Mouse (Mus musculus) forebrain, embryonic 12.5 days (tissue): ENCODE measurements around the gene Fanci. TPM values are rescaled to one million over a fixed set of nuclear protein-coding genes. Genes with fewer than 3 reads are reported as not detected.

Experiments used
- ATAC-seq: fragments of 200-750 bp; cut with Nextera tagmentation; 2 replicates; pipeline ENCODE4 v1.8.0; 2017; ENCODE audit warnings: moderate TSS enrichment; ENCODE audit not compliant: low FRiP score
- H3K27ac ChIP-seq: fragments of 300-500 bp; sonication (generic); 2 replicates; pipeline ENCODE4 v1.5.1; 2016; ENCODE audit warnings: mild to moderate bottlenecking
- H3K27me3 ChIP-seq: fragments of 300-500 bp; sonication (generic); 2 replicates; pipeline ENCODE4 v1.6.1; 2016; ENCODE audit warnings: mild to moderate bottlenecking
- H3K36me3 ChIP-seq: fragments of 300-500 bp; sonication (generic); replicated peaks from 2 replicates; pipeline ENCODE4 v1.6.1; 2016; ENCODE audit warnings: mild to moderate bottlenecking
- H3K4me1 ChIP-seq: fragments of 300-500 bp; sonication (generic); 2 replicates; pipeline ENCODE4 v1.6.1; 2016
- H3K4me2 ChIP-seq: fragments of 300-500 bp; sonication (generic); 2 replicates; pipeline ENCODE4 v1.6.1; 2016; ENCODE audit warnings: mild to moderate bottlenecking, moderate library complexity
- H3K4me3 ChIP-seq: fragments of 300-500 bp; sonication (generic); replicated peaks from 2 replicates; pipeline ENCODE4 v1.5.1; 2016; ENCODE audit warnings: mild to moderate bottlenecking
- H3K9ac ChIP-seq: fragments of 300-500 bp; sonication (generic); 2 replicates; pipeline ENCODE4 v1.6.1; 2016; ENCODE audit warnings: mild to moderate bottlenecking
- H3K9me3 ChIP-seq: fragments of 300-500 bp; sonication (generic); 2 replicates; pipeline ENCODE4 v1.6.1; 2016
- WGBS: fragments of 180-500 bp; shearing (Covaris S2); methylation state at CpG from one replicate; pipeline ENCODE4 v1.1.7; 2016; 5-methylcytosine and 5-hydroxymethylcytosine counted together
- polyA plus RNA-seq: library from polyadenylated mRNA; unstranded; fragments of >200 nt; fragmentation: Nextera tagmentation; extraction: Ambion mirVana; gene quantifications from 2 replicates; pipeline ENCODE4 v1.2.1, GENCODE M21; 2016

Fanci gene
- polyA plus RNA-seq, 1 experiment from 2014 or later = 19.6 TPM

DNA sequence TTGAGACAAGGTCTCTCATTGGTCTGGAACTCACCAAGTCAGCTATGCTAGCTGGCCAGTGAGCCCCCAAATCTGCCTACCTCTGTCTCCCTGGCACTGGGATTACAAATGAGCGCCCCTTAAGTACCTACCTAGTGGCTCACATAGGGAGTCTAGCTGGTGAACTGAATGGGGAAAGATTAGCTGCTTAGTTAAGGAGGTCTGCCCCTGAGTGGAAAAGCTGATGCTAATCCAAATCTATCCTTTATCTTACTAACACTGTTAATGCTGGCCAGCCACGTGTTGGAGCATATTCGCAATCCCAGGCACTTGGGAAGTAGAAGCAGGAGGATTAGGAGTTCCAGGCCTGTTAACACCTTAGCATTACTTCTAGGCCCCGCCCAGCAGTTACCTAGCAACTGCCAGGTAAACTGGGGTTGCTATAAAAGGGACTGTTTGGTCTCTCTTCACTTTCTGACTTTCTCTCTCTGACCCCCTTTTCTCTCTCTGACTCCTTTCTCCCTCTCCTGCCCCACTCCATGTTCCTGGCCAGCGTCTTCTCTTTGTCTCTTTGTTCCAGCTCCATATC is 1.5 kb upstream of the Fanci start:
- peaks cover 31% of the 10 kb centered on the region for H3K4me1 ChIP-seq

DNA sequence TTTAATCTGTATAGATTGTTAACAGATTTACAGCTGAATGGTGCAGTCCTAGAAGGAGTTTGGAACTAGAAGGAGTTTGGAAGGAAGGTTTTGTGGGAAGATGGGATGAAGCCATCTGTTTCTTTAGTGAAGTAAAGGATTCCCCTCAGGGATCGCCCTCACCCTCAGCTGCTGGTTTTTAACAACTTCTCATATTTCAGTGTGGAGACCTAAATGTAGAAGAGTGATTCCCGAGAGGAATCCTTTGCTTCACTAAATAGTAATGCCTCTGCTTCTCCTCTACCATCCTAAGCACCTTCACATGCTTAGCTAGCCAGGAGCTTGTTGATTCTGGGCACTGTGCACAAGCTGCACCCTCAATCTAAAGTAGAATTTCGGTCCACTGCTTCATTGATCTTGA is 258 bp upstream of the Fanci start:
- H3K4me3 ChIP-seq = peak overlapping the region; percentile 72
- H3K4me1 ChIP-seq = peaks cover 30% of the 10 kb centered on the region
- H3K9me3 ChIP-seq = no peaks in the 10 kb centered on the region
- ATAC-seq = no peak
- H3K4me2 ChIP-seq = peak overlapping the region; percentile 93
- 11% methylated on average over 3 of the region's 3 CpGs for WGBS
- H3K36me3 ChIP-seq = no peaks in the 10 kb centered on the region
- no peaks in the 10 kb centered on the region for H3K27me3 ChIP-seq
- H3K27ac ChIP-seq = peak overlapping the region; percentile 88
- H3K9ac ChIP-seq = peak overlapping the region; percentile 79

More for the DNA sequence above, 1.5 kb upstream of the Fanci start:
- no peak for ATAC-seq
- H3K27ac ChIP-seq = no peak overlapping the region
- no peaks in the 10 kb centered on the region for H3K9me3 ChIP-seq
- H3K36me3 ChIP-seq = no peaks in the 10 kb centered on the region
- no peak overlapping the region for H3K9ac ChIP-seq
- no peak overlapping the region for H3K4me2 ChIP-seq
- no peaks in the 10 kb centered on the region for H3K27me3 ChIP-seq
- WGBS = 69% methylated on average over 5 of the region's 5 CpGs
- no peak overlapping the region for H3K4me3 ChIP-seq

- no peaks in the 10 kb centered on the region for H3K27me3 ChIP-seq
- no peaks in the 10 kb centered on the region for H3K9me3 ChIP-seq
- H3K9ac ChIP-seq = peak overlapping the region; percentile 79
- H3K36me3 ChIP-seq = no peaks in the 10 kb centered on the region
- H3K4me2 ChIP-seq = peak overlapping the region; percentile 93
- H3K27ac ChIP-seq = no peak overlapping the region
- H3K4me1 ChIP-seq = peaks cover 18% of the 10 kb centered on the region
- 63% methylated on average over 9 of the region's 9 CpGs for WGBS
- ATAC-seq = peak; percentile 40; the same call in 1 of the 2 replicates
- H3K4me3 ChIP-seq = peak overlapping the region; percentile 72
Measured at GRCm38 (mm10) chr7:79392860-79393513, 1.3 kb downstream of the Fanci start.

DNA sequence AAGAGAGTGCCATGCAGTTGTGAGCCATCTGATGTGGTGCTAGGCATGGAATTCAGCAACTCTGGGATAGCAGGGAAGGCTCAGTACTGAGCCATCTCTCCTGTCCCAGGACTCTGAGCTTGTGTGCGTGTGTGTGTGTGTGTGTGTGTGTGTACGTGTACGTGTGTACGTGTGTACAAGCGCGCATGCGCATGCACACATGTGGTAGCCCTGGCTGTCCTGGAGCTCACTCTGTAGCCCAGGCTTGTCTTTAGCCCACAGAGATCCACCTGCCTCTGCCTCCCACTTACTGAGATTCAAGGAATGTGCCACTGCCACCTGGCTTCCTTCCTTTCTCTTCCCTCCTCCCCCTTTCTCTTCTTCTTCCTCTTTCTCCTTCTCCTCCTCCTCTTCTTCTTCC is 2.2 kb downstream of the Fanci start:
- H3K4me3 ChIP-seq = no peak overlapping the region
- H3K36me3 ChIP-seq = no peaks in the 10 kb centered on the region
- WGBS = over 99% methylated on average over 7 of the region's 7 CpGs
- H3K9ac ChIP-seq = no peak overlapping the region
- H3K4me1 ChIP-seq = peaks cover 14% of the 10 kb centered on the region
- no peak overlapping the region for H3K4me2 ChIP-seq
- no peak for ATAC-seq
- H3K27ac ChIP-seq = no peak overlapping the region
- H3K9me3 ChIP-seq = no peaks in the 10 kb centered on the region
- H3K27me3 ChIP-seq = no peaks in the 10 kb centered on the region

DNA sequence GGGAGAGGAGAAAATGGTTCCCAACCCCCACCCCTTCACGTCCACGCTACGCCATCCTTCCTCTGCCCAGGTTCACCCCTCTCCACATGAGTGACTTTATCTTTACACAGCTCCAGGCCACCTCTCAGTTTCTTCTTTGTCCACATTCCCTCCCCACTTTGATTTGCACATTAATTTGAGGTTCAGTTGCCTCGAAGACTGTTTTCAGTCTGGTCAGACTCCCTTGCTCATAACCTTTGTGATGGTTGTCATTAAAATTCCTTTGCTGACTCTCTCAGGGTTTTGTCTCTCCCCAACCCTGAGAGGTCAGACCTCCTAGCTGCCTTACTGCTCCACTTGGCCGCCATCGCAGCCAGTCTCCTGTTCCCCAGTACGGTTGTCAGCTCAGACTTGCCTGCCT is 2.9 kb downstream of the Fanci start:
- H3K27me3 ChIP-seq = no peaks in the 10 kb centered on the region
- no peaks in the 10 kb centered on the region for H3K36me3 ChIP-seq
- WGBS = 68% methylated on average over 7 of the region's 7 CpGs
- ATAC-seq = no peak
- H3K9me3 ChIP-seq = no peaks in the 10 kb centered on the region
- H3K4me2 ChIP-seq = no peak overlapping the region
- H3K4me1 ChIP-seq = peaks cover 14% of the 10 kb centered on the region
- H3K9ac ChIP-seq = no peak overlapping the region
- no peak overlapping the region for H3K4me3 ChIP-seq
- H3K27ac ChIP-seq = no peak overlapping the region

DNA sequence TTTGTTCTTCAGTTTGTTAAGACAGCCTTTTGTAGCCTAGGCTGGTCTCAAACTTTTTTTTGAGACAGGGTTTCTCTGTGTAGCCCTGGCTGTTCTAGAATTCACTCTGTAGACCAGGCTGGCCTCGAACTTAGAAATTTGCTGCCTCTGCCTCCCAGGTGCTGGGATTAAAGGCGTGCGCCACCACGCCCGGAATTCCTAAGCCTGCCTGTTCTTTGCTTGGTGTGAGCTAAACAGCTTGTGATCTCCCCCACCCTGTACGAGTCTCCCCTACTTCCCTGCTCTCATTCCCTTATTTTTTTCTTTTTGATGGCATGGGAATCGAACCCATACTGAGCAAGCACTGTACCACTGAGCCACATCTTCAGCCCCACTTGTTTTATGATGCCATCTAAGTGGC is 3.5 kb downstream of the Fanci start:
- no peak for ATAC-seq
- Histone ChIP-seq H3K4me1 (peaks cover 14% of the 10 kb centered on the region), H3K9me3 (no peaks in the 10 kb centered on the region), H3K27me3 (no peaks in the 10 kb centered on the region), H3K36me3 (no peaks in the 10 kb centered on the region), H3K4me3 (no peak overlapping the region), H3K4me2 (no peak overlapping the region), H3K27ac (no peak overlapping the region), H3K9ac (no peak overlapping the region)
- 86% methylated on average over 7 of the region's 7 CpGs for WGBS

GRCm38 (mm10) chr7:79397446-79397963 is 5.8 kb downstream of the Fanci start:
- ATAC-seq = no peak
- Histone ChIP-seq H3K4me2 (no peak overlapping the region), H3K9ac (no peak overlapping the region), H3K4me1 (peaks cover 7% of the 10 kb centered on the region), H3K27ac (no peak overlapping the region), H3K27me3 (no peaks in the 10 kb centered on the region), H3K9me3 (no peaks in the 10 kb centered on the region), H3K4me3 (no peak overlapping the region), H3K36me3 (no peaks in the 10 kb centered on the region)
- WGBS = 88% methylated on average over 10 of the region's 10 CpGs

DNA sequence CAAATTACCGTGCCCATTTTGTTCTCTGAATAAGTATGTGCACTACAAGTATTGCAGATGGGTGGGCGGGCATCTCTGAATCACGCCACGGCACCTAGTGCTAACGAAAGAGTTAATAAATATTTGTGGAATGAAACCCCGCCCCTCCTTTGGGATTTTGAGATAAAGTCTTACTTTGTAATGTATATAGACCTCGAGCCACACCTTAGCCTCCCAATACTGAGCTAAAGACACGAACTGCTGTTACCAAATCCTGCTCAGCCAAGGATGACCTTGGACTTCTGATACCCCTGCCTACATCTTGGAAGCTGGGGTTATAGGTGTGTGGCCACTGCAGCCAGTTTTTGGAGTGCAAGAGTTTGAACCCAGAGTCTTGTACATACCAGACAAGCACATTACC is 6.7 kb downstream of the Fanci start:
- no peak overlapping the region for H3K9ac ChIP-seq
- no peaks in the 10 kb centered on the region; the same call in none of the 2 replicates for H3K36me3 ChIP-seq

GRCm38 (mm10) chr7:79398971-79399370 is 7.2 kb downstream of the Fanci start:
- Histone ChIP-seq H3K27me3 (no peaks in the 10 kb centered on the region), H3K9ac (no peak overlapping the region), H3K27ac (no peak overlapping the region), H3K4me3 (no peak overlapping the region), H3K4me1 (no peaks in the 10 kb centered on the region), H3K4me2 (no peak overlapping the region), H3K36me3 (no peaks in the 10 kb centered on the region; the same call in none of the 2 replicates), H3K9me3 (no peaks in the 10 kb centered on the region)
- 75% methylated on average over 12 of the region's 12 CpGs for WGBS
- ATAC-seq = no peak

More for the DNA sequence above, 6.7 kb downstream of the Fanci start:
- no peaks in the 10 kb centered on the region for H3K4me1 ChIP-seq
- H3K27me3 ChIP-seq = no peaks in the 10 kb centered on the region
- H3K4me2 ChIP-seq = no peak overlapping the region
- 93% methylated on average over 8 of the region's 8 CpGs for WGBS
- no peaks in the 10 kb centered on the region for H3K9me3 ChIP-seq
- no peak for ATAC-seq
- H3K4me3 ChIP-seq = no peak overlapping the region
- no peak overlapping the region for H3K27ac ChIP-seq

DNA sequence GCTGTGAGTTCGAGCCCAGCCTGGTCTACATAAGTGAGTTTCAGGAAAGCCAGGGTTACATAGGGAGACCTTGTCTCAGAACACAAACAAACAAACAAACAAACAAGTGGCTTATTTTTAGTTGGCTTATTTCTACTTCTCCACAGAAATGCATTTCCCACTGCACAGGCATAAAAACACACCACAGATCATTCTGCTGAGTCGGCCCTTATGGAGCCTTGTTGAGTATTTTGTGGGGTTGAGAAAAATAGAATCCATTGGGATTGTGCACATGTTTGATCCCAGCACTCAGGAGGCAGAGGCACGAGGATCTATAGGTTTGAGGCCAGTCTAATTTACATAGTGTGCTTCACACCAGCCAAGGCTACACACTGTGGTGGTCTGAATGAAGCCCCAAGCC is 8.6 kb downstream of the Fanci start:
- no peak for ATAC-seq
- Histone ChIP-seq H3K36me3 (no peaks in the 10 kb centered on the region; the same call in none of the 2 replicates), H3K4me3 (no peak overlapping the region), H3K27ac (no peak overlapping the region), H3K9ac (no peak overlapping the region), H3K4me2 (no peak overlapping the region), H3K27me3 (no peaks in the 10 kb centered on the region), H3K4me1 (no peaks in the 10 kb centered on the region), H3K9me3 (no peaks in the 10 kb centered on the region)
- WGBS = 87% methylated on average over 3 of the region's 3 CpGs

GRCm38 (mm10) chr7:79414449-79415375 is 23.0 kb downstream of the Fanci start:
- Histone ChIP-seq H3K4me3 (no peak overlapping the region), H3K4me2 (no peak overlapping the region), H3K9ac (no peak overlapping the region), H3K36me3 (peaks cover 5% of the 10 kb centered on the region; the same call in 1 of the 2 replicates), H3K9me3 (no peaks in the 10 kb centered on the region), H3K27me3 (no peaks in the 10 kb centered on the region), H3K4me1 (no peaks in the 10 kb centered on the region), H3K27ac (no peak overlapping the region)
- WGBS = 92% methylated on average over 18 of the region's 18 CpGs
- ATAC-seq = no peak

DNA sequence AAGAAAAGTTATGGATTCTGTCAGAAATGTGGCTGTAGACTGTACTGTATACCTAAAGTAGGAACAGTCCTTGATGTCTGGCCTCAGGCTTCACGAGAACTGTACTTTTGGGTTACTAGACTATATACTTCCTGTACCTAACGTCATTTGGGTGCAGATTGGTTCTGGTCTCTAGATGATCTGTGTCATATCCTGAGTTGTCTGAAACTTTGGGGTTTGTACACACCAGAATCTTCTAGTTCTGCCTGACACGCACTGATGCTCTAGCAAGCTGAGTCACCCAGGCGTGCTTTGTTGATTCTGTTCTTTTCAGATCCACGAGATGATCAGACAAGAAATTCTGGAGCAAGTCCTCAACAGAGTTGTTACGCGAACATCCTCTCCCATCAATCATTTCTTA is 28.2 kb downstream of the Fanci start:
- H3K9me3 ChIP-seq = no peaks in the 10 kb centered on the region
- peaks cover 24% of the 10 kb centered on the region for H3K36me3 ChIP-seq
- H3K27ac ChIP-seq = no peak overlapping the region
- H3K9ac ChIP-seq = no peak overlapping the region
- ATAC-seq = no peak
- H3K4me2 ChIP-seq = no peak overlapping the region
- WGBS = 93% methylated on average over 7 of the region's 7 CpGs
- H3K27me3 ChIP-seq = no peaks in the 10 kb centered on the region
- no peaks in the 10 kb centered on the region for H3K4me1 ChIP-seq
- H3K4me3 ChIP-seq = no peak overlapping the region
